Mouse (Mus musculus): ENCODE results near the gene Tsc2. TPM values are rescaled to one million over a fixed set of nuclear protein-coding genes. Genes with fewer than 3 reads are reported as not detected.
A peak's percentile ranks its signal among the peaks of the same experiment; 100 is the strongest.
"Not testable (repeated sequence)": the region's sequence is repeated elsewhere in the genome, so short reads cannot be mapped to it uniquely, and the experiment has no call there.

Tsc2 gene
- 100 to 1,000 TPM; 192 to 223 TPM for total RNA-seq (2021)
- long read RNA-seq, experiment 1, full-length matches to known transcripts, result 8 of 120 reads
- long read RNA-seq, experiment 1, partial matches to known transcripts, result 66 of 120 reads
- long read RNA-seq, experiment 1, other reads (novel, unspliced or antisense), result 46 of 120 reads
- long read RNA-seq, experiment 2, full-length matches to known transcripts, result 17 of 207 reads
- long read RNA-seq, experiment 2, partial matches to known transcripts, result 112 of 207 reads
- long read RNA-seq, experiment 2, other reads (novel, unspliced or antisense), result 78 of 207 reads

DNA sequence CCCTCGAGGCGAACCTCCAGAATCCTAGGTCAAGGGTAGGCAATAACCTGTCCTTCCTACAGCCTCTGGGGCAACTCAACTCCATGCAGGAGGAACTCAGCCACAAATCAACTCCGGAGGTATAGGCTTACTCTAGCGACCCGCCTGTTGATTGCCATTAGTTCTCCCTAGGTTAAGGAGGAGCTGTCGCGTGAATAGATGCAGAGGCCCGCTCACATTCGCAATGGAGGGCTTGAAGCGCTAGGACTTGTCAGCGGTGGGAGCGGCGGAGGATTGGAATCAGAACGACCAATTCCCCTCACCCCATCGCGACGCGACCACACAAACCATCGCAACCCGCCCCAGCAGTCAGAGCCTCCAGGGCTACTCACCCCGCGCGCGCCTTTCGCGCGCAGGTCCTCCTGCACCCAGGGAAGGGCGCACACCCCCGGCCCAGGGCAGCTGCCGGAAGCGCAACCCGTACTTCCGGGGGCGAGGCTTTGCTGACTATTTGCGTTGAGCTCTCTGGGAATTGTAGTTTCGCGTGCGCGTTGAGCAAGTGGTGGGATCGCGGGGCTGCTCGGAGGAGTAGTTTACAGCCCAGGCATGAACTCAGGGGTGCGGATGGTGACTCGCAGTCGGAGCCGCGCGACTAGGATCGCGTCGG, at the start of gene Tsc2, which contains the start of gene Nthl1:
Gene Tsc2, minus strand, starts transcription at position 464 of the 646 bp plus-strand sequence.
Gene Nthl1, plus strand, starts transcription at position 514 of the 646 bp plus-strand sequence.
- DNase-seq (ENCODE audit: low spot score in 2 of 2), result peak; percentile 83 to 86
- Histone ChIP-seq H3K27ac (peak within 1 kb of the TSS; percentile 92), H3K4me3 (peak within 1 kb of the TSS; percentile 93)
- TF ChIP-seq CTCF (conservative IDR thresholded peaks at IDR 0.05), result no peak

DNA sequence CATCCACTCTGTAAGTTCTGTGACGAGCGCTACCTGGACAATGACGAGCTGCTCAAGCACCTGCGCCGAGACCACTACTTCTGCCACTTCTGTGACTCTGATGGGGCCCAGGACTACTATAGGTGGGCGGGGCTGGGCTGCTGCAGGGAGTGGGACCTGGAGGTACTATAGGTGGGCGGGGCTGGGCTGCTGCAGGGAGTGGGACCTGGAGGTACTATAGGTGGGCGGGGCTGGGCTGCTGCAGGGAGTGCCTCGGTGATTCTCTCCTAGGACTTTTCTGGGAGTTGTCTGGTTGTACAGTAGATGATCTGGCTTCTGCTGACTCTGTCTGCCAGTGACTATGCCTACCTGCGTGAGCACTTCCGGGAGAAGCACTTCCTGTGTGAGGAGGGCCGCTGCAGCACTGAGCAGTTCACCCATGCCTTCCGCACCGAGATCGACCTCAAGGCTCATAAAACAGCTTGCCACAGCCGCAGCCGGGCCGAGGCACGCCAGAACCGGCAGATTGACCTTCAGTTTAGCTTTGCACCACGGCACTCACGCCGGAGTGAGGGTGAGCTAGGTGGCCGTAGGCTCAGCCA, 45.2 kb upstream of the Tsc2 start:
- no peak overlapping the region for H3K27ac ChIP-seq
- no peak for DNase-seq (ENCODE audit: low spot score in 2 of 2)
- TF ChIP-seq CTCF (conservative IDR thresholded peaks at IDR 0.05), result no peak
- no peak overlapping the region for H3K4me3 ChIP-seq

GRCm38 (mm10) chr17:24676877-24677276, 44.4 kb upstream of the Tsc2 start:
- no peak for TF ChIP-seq CTCF (conservative IDR thresholded peaks at IDR 0.05)
- H3K4me3 ChIP-seq, result no peak overlapping the region
- no peak for DNase-seq (ENCODE audit: low spot score in 2 of 2)

DNA sequence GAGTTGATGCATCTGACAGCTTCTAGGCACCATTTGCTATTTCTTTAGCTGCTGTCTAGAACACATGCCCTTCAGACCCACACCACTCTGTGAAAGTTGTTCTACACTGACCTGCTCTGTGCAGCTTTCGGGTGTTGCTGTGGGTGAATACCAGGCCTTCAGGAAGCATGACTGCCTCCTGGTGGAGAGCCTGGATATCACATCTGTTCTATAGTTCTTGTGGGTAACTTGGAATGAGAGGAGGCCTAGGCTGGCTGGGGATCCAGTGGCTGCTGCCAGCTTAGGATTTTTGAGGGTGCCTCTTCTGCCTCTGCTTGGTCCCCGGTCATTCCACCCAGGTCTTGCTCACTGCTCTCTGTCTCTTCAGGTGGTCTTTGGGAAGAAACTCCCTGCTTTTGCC, 43.8 kb upstream of the Tsc2 start:
- no peak overlapping the region for H3K4me3 ChIP-seq
- TF ChIP-seq CTCF (conservative IDR thresholded peaks at IDR 0.05), result peak; percentile 86
- peak in 1 of 2 experiments; percentile 71 for DNase-seq (ENCODE audit: low spot score in 2 of 2)
- no peak overlapping the region for H3K27ac ChIP-seq

More at GRCm38 (mm10) chr17:24676877-24677276, 44.4 kb upstream of the Tsc2 start:
- H3K27ac ChIP-seq, result no peak overlapping the region

GRCm38 (mm10) chr17:24674277-24674676, 41.8 kb upstream of the Tsc2 start:
- TF ChIP-seq CTCF (conservative IDR thresholded peaks at IDR 0.05), result no peak
- peak; percentile 51 to 75 for DNase-seq (ENCODE audit: low spot score in 2 of 2)
- H3K27ac ChIP-seq, result no peak overlapping the region
- no peak overlapping the region for H3K4me3 ChIP-seq

GRCm38 (mm10) chr17:24672141-24672540, 39.7 kb upstream of the Tsc2 start:
- DNase-seq (ENCODE audit: low spot score in 2 of 2), result no peak
- H3K27ac ChIP-seq, result no peak overlapping the region
- no peak overlapping the region for H3K4me3 ChIP-seq
- TF ChIP-seq CTCF (conservative IDR thresholded peaks at IDR 0.05), result no peak

DNA sequence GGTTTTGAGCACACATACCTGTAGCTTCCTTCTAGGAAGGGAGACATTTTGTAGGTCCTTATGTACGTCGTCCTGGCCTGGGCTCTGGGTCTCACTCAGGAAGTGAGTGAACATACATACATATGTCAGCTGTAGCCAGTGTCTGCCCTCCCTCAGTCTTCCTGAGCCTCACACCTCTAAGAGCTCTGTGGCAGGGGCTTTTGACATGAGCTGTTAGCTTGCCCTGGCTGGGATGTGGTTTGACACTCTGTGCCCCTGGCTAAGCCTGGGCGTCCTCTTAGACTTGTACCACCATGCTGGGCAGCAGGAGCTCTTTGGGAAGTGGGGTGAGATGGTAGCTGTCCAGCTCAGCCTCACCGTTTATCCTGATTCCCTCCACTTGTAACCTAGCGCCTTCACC, 38.9 kb upstream of the Tsc2 start:
- Histone ChIP-seq H3K27ac (no peak overlapping the region), H3K4me3 (peak overlapping the region; percentile 1; the same call in 1 of the 2 replicates)
- no peak for TF ChIP-seq CTCF (conservative IDR thresholded peaks at IDR 0.05)

DNA sequence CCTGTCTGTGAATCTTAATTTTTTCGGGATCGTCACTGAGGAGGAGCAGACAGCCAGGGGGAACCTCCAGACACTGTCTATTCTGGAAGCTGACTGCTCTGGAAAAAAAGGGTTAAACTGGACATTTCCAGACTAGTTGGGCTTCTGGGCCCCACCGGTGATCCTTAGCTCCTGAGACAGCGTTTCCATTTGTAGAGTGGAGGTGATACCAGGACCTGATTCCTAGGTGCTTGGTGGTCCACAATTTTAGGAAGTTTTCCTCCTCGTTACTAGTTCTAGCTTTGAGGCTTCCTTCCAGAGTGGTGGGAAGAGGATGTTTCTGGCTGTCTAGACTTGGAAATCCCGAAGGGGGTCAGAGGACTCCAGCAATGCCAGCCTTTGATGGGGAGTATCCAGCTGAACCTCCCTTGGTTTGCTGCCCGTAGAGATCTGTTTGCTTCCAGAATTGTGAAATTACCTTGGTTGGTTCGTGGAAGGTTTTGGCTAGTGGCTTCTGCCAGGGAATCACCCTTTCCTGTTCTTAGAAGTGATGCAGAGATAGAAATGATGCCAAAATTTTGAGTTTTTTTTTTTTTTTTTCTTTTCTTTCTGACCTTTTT, 37.9 kb upstream of the Tsc2 start:
- Histone ChIP-seq H3K4me3 (peak overlapping the region; percentile 90), H3K27ac (peak overlapping the region; percentile 94)
- no peak for DNase-seq (ENCODE audit: low spot score in 2 of 2)
- no peak for TF ChIP-seq CTCF (conservative IDR thresholded peaks at IDR 0.05)

More for the DNA sequence above, 38.9 kb upstream of the Tsc2 start:
- DNase-seq (ENCODE audit: low spot score in 2 of 2), result no peak

- TF ChIP-seq CTCF (conservative IDR thresholded peaks at IDR 0.05), result peak; percentile 66
- Histone ChIP-seq H3K27ac (peak within 1 kb of the TSS; percentile 94), H3K4me3 (peak within 1 kb of the TSS; percentile 90)
- DNase-seq (ENCODE audit: low spot score in 2 of 2), result peak; percentile 95 to 97
Measured at GRCm38 (mm10) chr17:24669545-24670245, 37.3 kb upstream of the Tsc2 start, which contains the start of gene Zfp598. TSS of gene Zfp598 (plus strand) at chr17:24669687.

DNA sequence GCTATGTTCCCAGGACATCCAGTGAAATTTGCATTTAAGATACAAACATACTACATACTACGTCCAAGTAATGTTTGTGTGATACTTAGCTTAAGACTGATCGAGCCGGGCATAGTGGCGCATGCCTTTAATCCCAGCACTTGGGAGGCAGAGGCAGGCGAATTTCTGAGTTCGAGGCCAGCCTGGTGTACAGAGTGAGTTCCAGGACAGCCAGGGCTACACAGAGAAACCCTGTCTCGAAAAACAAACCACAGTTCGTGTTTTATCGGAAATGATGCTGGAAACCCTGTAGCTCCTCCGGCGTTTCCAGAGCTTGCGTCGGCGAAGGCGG, 36.7 kb upstream of the Tsc2 start:
- Histone ChIP-seq H3K4me3 (peak overlapping the region; percentile 90), H3K27ac (peak overlapping the region; percentile 83)
- DNase-seq (ENCODE audit: low spot score in 2 of 2), result not testable (repeated sequence)

GRCm38 (mm10) chr17:24667416-24667815, 35.0 kb upstream of the Tsc2 start:
- DNase-seq (ENCODE audit: low spot score in 2 of 2), result peak; percentile 55 to 59
- peak; percentile 84 for TF ChIP-seq CTCF (conservative IDR thresholded peaks at IDR 0.05)
- Histone ChIP-seq H3K4me3 (no peak overlapping the region), H3K27ac (no peak overlapping the region)

GRCm38 (mm10) chr17:24667011-24667410, 34.6 kb upstream of the Tsc2 start:
- not testable (repeated sequence) for DNase-seq (ENCODE audit: low spot score in 2 of 2); H3K27ac ChIP-seq; H3K4me3 ChIP-seq

All from layer of hippocampus, adult 2 months (tissue).